Mouse (Mus musculus): Measurements from ENCODE around the gene Samsn1. TPM values are rescaled to one million over a fixed set of nuclear protein-coding genes. Genes with fewer than 3 reads are reported as not detected.
"Not testable (repeated sequence)": the region's sequence is repeated elsewhere in the genome, so short reads cannot be mapped to it uniquely, and the experiment has no call there.

Gene Samsn1
- total RNA-seq, 2 experiments from 2014 or later: 1.0 to 2.2 TPM

DNA sequence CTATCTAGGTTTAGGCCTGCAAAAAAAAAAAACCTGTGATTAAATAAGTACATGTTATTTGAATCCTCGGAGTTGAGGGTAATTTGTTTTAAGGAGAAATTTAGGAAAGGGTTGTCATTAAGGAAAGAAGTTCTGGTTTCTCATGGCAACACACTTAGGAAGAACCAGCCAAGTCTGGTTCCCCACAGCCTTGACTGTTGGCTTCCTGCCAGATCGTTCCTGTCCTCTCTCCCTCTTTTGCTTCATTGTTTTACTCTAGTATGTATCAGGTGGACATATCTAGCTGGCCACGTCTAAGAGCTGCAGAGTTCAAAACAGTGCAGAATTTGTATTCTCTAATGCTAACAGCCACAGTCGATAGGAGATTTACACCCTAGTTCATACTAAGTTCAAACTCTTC is 146.2 kb downstream of the Samsn1 start:
- DNase-seq: no peak

DNA sequence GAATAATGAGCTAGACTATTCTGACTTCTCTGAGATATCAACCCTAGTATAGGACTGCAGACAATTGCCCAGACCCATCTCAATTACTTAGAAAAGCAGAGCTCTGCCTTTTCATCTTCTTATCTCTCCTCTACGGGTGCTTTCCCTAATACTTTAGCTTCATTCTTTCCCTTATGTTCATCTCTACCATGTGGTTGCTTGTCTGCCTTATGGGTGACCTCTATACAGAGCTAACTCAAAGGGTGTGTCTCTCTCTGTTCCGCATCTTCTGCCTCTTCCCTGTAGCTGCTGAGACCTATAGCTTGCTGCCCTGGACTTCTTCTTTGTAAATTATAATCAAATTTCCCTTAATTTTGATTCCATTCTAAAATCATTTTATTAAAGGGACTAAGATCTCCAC is 147.6 kb downstream of the Samsn1 start:
- DNase-seq: no peak

DNA sequence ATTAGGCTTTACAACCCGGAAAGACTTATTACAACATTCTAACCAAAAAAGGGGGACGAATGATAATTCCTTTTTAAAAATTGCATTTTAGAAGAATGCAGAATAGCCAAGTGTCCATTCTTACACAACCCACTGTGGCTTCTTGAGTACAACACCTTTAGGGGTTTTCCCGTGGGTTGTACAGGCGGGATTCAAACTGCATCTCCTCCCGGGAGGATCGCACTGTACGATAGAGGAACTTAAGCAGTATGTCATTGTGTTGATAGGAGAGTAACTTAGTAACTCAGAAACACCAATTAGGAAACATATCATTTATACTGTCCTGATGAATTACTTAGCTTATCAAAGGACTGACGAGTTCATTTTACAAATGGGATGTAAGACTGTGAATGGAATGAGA is 149.8 kb downstream of the Samsn1 start:
- no peak for DNase-seq

DNA sequence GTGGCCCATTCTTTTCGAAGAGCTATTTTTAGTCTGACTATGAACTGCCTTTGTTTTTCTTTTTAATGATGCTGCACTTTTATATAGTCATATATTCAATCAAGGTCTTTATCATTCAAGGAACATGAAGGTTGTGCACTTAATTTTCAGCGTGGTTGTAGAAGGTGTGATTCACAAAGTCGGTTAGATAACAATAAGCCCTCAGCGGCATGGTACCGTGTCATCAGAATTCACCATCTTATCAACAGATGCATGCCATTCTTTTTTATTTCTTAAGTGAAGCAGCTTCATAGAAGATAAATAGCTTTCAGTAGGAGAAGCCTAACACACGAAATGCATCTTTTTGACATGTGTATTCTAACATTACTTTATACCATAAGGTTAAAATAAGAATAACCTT is 154.7 kb downstream of the Samsn1 start:
- DNase-seq: no peak

DNA sequence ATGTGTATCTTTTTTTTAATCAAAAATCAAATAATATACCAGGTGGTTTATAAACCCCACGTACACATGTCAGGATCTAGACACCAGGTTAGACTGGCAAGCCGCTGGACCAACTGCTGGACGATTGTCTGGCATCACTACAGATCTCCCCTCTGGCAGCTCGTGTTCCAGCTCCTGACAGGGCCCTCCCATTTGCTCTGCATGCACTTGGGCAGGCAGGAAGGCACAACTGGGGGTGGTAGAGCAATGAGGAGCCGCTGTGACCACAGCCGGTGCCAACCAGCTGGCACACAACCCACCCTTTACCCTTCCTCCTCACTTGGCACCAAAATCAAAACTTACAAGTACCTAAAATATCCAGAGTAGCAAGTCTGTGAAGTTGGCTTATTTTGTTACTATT is 156.6 kb downstream of the Samsn1 start:
- DNase-seq: peak in 1 of 2 experiments; percentile 4

DNA sequence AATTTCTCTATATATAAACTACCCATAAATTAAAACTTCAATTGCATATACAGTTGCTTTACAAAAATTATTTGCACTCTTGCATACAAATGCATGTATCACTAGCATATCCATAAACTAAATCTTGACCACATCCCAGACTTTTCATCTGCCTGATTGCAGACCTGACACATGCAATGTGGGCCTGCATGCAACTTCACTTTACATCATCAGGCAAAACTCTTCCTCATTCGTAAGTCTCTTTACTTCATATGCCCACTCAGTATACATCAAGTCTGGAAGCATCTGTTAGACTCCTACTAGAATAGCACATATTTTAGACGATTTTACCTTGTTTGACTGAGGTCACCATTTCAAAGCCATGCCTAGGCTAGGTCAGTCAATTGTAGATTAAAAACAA is 157.4 kb downstream of the Samsn1 start:
- DNase-seq: no peak

DNA sequence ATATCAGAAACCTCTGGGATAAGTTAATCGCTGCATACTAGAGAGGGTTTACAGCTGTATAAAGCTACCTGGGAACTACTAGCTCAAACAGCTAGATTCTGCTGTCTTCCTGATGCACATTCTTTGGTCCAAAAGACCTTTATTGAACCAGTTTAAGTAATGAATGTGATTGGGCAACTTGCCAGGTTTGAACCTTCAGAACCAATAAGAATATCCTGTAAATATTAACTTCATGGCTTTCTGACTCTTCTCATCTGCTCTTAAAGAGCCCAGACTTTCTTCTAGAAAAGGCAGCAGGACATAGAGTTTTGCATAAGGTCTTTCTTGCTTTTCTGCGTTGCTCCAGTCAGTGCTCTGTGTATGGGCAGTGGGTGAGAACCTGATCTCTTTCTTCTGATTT is 165.7 kb downstream of the Samsn1 start:
- no peak for DNase-seq

DNA sequence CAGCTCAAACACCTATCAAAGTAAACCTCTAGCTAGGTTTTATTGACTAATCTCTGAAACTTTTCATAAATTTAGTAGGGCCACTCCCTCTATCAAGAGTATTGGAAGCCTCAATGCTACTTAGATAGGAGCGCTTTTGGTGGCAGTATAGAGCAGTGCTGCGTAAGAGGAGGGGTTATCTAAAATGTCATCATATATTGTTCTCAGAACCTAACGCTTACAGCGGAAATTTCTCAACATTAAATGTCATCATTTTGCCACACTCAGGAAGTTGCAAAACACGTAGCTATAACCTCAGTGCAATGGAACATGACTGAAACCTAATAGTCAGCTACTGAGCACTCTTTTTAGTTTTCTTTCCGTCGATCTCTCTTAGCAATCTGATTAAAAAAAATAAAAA is 166.7 kb downstream of the Samsn1 start:
- DNase-seq: no peak

DNA sequence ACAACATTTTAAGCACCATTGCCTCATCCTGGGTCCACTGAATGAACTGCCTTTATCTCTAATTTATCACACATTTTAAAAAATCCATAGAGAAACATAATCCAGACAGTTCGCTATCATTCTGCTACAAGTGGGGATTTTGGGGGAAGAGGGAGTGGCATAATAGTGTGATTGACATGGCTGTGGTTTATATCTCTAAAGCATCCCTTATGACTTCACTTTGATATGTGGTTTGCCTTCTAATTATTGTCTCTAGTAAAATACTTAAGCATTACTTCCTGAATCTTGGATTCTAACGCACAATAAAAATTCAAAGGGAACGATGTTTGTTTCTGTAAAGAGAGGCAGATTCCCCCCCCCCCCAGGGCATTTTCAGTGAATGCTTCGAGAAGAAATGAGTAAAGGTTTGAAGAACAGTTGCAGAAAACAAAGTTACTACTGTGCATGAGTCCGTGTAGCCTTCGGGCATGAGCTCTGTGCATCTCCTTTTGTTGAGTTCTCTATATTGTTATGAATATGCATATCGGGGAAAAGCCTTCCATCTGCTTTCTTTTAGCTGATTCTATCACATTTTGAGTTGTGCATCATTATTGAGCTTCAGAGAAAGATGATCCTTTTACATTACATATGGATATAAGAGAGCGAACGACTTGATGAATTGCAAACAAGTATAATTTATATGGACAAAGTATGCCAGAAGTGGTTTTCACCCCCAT is 168.4 kb downstream of the Samsn1 start:
- DNase-seq: no peak

DNA sequence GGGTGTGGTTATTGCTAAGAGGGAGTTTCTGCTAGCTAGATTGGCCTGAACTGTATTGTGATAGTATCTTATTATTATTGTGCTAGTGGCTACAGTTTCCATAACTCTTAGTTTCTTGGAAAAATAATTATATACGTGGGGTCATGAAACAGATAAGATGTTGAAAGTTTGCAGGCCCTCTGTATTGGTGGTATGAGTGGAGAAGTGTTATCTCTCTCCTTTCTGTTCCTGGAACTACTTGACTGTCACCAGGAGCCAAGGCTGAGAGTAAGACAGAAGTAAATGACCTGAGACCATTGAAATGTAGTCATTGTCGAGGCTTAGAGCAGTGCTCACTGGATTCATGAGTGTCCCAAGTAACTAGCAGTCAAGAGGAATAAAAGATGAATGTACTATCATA is 169.6 kb downstream of the Samsn1 start:
- DNase-seq: no peak

DNA sequence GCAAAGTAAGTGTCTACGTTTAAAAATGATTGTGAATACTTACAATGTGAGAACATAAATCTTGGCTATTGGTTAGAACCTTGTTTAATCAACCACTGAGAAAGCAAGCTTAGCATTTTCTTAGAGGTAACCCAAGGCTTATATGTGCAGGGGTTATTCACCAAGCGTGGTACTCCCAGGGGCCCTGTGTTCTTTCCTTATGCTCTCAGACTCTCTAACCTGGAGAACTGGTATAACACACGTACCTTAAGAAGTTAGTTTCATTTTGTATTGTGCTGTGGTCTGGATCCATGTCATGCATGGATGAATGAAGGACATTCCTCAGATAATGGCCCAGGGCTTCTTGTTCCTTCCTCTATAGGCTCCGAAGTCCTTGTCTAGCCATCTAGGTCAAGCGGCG is 173.0 kb downstream of the Samsn1 start:
- DNase-seq: no peak

DNA sequence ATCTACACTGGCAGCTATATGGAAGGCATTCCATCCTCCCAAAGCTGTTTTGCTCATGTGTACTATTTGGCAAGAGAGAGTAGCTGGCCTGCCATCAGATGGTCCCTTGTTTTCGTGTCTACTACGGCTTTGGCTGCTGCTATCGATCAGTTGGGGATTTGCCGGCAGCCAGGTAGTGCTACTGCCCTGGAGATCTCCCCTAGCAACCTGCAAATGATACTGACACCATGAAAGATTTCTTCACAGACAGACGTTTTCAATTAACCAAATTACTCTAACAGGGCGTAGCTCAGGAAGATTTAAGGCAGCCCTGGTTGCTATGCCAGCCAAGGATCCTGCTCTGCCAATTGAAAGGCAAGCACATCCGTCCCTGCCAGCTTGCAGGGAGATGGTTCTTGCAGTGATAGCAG is 178.4 kb downstream of the Samsn1 start:
- peak; percentile 15 to 23 for DNase-seq

DNA sequence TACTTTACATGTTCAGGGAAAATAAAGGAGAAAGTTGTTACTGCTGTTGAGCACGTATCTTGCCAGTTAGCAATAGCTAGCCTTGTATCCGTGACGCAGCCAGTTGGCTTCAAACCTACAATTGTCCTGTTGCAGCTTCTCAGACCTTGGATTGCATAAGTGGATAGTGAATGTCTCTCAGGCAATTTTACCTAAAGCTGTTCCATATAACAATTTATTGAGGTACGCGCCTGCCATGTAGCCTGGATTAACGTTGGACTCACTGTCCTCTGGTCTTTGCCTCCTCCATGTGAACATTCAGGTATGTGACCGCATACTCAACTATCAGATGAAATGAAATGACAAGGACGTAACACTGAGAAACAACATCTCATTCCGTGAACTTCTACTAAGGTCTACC is 179.1 kb downstream of the Samsn1 start:
- no peak for DNase-seq

DNA sequence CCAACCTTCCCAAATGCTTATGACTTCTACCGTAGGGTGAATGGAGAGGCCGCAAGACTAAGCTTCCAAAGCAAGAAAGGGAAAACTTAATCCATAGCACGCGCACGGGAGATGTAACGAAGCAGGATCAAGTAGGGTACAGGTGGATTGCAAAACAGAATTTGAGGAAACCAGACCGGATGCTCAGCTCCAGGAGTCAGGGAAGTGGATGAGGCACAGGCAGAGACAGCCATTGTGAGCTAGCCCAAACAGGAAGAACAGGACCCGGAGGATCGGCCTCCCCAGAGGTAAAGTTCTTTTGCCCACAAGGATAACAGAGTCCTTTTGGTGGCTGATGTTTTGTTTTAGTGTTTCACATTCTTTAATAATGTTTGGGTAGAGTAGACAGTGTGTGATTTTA is 179.5 kb downstream of the Samsn1 start:
- no peak for DNase-seq

DNA sequence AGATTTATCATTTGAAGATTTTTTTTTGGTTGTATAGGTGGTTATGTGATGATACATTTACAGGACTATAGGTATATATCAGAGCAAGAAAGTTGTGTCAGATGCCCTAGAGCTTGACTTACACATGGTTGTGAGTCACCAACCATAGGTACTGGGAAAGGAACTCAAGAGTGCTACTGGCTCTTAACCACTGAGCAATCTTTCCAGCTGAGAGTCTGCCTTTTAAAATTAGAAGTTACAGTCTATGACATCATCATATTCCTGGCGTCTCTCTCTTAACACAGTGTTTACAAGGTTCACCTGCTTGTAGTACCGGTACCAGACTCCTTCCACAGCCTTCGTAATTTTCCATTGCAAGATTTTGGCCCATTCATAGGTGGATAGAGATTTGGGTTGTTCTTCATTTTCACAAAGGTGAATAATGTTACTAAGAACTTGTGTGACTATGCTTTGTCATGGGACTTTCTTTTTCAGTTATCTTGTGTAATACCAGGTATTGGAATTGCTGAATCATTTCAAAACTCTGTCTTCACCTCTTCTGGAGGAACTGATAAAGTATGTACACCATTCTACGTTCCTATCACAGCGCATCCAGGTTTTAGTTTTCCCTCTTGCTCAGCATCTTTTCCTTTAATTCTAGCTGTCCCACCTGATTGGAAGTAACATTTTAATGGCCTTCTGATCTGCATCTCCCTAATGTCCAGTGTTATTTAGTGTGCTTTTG is 184.2 kb downstream of the Samsn1 start:
- no peak for DNase-seq

DNA sequence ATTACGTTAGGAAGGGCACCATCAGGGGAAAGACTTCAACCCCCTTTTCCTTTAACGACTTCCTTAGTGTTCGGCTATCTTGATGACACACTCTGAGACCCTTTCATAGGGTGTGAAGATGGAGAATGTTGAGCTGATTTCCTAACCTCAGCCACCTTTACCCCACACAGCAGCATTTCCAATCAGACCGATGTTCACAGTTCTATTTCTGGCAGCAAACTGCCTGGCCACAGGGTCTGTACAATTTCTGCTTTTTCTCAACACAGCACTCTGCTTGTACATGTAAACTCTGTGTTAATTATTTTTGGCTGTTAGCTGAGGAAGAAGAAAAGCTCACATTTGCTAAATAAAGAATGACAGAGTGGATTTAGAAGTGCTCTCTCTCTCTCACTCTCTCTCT is 190.7 kb downstream of the Samsn1 start:
- DNase-seq: no peak

DNA sequence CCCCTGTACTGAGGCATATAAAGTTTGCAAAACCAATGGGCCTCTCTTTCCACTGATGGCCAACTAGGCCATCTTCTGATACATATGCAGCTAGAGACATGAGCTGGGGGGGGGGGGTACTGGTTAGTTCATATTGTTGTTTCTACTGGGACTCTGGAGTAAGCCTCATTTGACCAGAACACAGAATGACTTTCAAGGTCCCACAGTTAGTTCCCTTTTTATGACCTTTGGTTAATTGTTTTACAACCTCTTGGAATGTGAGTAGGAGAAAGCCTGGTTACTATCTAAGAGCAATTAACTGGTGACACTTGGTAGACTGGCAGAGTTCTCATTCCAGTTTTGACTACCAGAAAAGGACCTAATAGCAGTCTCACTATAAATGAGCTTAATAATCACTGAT is 195.1 kb downstream of the Samsn1 start:
- DNase-seq: not testable (repeated sequence)

DNA sequence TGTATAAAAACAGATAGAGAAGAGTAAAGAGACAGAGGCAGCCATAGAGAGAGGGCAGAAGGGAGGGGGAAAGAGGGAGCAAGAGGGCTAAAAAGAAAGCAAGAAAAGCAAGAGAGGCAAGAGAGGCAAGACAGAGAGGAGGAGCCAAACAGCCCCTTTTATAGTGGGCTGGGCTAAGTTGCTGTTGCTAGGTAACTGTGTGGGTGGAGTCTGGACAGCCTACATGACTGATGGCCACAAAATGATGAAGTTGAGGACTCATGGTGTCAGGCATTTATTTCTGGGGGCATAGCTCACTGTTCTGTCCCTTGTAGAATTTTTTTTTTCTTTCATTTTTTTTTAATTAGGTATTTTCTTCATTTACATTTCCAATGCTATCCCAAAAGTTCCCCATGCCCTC is 195.6 kb downstream of the Samsn1 start:
- no peak for DNase-seq

DNA sequence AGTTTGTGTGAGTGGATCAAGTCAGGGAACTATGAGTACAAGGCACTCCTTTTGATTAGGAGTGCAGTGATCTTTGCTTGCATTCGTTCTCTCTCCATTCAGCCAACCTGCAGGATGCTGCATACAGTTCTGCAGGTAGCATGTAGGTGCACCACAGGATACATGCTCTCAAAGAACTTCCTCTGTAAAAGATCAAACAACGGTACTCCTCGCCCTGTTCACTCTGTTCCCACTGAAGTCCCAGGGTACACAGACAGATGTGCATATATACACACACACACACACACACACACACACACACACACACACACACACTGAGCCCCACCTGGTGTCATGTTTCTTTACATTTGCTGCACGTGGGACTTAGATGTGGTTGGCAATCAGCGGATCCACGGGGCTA is 198.9 kb downstream of the Samsn1 start:
- no peak for DNase-seq

DNA sequence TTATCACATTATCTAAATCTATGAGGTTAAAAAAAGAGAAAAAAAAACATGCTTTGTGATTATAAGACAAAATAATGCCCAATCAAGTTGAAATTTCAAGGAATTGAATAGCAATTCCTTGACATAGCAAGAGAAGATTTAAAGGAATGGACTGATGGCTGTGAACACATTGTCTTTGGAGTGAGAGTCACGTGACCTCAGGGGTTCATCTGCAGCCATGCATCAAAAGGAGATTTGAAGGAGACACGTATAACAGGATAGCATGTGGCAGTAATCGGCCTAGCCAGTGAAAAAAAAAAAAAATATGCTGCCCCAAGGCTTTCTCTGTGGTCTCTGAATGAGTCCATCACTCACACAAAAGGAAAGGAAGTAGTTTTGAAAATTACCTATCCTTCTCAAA is 201.1 kb downstream of the Samsn1 start:
- DNase-seq: no peak

Measured in layer of hippocampus, postnatal 36 days (tissue).